Mouse (Mus musculus): Measurements from ENCODE around the gene Grin3b. TPM values are rescaled to one million over a fixed set of nuclear protein-coding genes. Genes with fewer than 3 reads are reported as not detected.

Grin3b gene
- polyA plus RNA-seq, 1 experiment from 2014 or later, result 0.19 TPM

DNA sequence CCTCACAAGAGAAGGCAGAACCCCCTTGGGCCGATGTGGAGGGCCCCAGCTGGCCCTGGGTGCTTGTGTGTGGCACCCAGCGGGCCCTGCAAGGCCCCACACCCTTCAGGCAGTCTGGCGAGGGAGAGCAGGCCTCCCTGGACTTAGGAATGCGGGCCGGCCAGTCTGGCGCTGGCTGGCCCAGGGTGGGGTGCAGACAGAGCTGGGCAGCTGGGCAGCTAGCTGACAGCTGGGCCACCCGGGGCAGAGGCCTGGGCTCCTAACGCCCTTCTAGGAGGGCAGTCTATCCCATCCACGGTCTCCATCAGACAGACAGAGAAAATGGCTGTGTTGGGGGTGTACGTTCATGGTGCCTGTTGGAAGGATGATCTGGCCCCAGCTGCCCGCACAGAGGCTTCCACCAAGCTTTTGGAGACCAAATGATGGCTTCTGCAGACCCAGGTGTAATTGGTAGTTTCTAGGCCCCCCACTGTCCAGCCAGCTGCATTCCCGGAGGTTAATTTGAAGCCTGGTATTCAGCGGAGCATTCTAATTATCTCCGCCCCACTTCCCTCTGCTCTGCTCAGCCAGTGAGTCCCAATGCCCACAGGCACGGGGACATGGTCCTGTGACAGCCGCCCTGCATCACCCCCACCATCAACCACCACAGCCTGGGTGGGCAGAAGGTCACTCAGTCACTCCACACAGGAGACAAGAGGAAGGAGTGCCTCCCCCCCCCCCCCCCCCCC is 24.8 kb upstream of the Grin3b start:
- Histone ChIP-seq H3K27ac (ENCODE audit: low read depth, low read length) (peak overlapping the region; percentile 78), H3K4me1 (ENCODE audit: control insufficient read depth, insufficient read depth, low read length) (peaks cover 44% of the 10 kb centered on the region), H3K4me2 (replicated peaks; ENCODE audit: low read depth, low read length) (peak overlapping the region; percentile 27; the same call in 1 of the 2 replicates), H3K9ac (ENCODE audit: low read depth, low read length) (0 out of 2 replicates have a peak overlapping the region, but pooled peaks have one; percentile 37), H3K27me3 (ENCODE audit: control insufficient read depth, insufficient read depth, low read length) (no peaks in the 10 kb centered on the region), H3K4me3 (ENCODE audit: low read length) (no peak overlapping the region), H3K9me3 (ENCODE audit: control insufficient read depth, low read length) (no peaks in the 10 kb centered on the region), H3K36me3 (ENCODE audit: control insufficient read depth, insufficient read depth, low read length) (peaks cover 36% of the 10 kb centered on the region)
- peak; percentile 81 for ATAC-seq (ENCODE audit: low FRiP score, low TSS enrichment)
- 30% methylated on average over 16 of the region's 16 CpGs for WGBS

DNA sequence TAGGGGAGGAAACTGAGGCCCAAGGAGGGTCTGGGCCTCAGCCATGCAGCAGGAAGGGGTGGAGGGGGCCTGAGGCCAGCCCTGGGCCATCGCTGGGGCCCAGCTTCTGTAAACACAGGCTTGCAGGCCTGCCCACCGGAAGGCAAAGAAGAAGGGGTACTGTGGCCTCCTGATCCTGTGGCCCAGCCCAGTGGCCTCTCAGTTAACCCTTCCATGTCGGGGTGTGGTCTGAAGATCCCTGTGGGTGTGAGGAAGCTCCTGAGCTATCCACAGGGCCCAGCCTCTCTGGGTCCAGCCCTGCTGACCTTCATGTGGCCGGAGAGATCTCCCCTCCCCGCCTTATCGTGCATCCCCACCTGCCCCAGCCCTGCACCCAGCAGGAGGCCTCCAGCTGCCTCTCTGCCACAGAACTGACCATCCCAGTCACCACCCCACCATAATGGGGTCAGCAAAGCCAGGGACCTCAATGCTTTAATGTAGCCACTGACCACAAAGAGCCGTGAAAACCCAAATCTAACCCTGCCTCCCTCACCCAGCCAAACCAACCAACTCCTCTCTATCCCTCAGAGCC is 23.7 kb upstream of the Grin3b start:
- WGBS, result 11% methylated on average over 7 of the region's 7 CpGs
- Histone ChIP-seq H3K4me1 (ENCODE audit: control insufficient read depth, insufficient read depth, low read length) (peaks cover 44% of the 10 kb centered on the region), H3K27me3 (ENCODE audit: control insufficient read depth, insufficient read depth, low read length) (no peaks in the 10 kb centered on the region), H3K4me2 (replicated peaks; ENCODE audit: low read depth, low read length) (peak overlapping the region; percentile 27; the same call in 1 of the 2 replicates), H3K27ac (ENCODE audit: low read depth, low read length) (peak overlapping the region; percentile 78; the same call in 1 of the 2 replicates), H3K4me3 (ENCODE audit: low read length) (no peak overlapping the region), H3K36me3 (ENCODE audit: control insufficient read depth, insufficient read depth, low read length) (peaks cover 41% of the 10 kb centered on the region), H3K9me3 (ENCODE audit: control insufficient read depth, low read length) (no peaks in the 10 kb centered on the region), H3K9ac (ENCODE audit: low read depth, low read length) (peak overlapping the region; percentile 37; the same call in 1 of the 2 replicates)
- ATAC-seq (ENCODE audit: low FRiP score, low TSS enrichment), result 0 out of 2 replicates have a peak, but pooled peaks have one; percentile 13

DNA sequence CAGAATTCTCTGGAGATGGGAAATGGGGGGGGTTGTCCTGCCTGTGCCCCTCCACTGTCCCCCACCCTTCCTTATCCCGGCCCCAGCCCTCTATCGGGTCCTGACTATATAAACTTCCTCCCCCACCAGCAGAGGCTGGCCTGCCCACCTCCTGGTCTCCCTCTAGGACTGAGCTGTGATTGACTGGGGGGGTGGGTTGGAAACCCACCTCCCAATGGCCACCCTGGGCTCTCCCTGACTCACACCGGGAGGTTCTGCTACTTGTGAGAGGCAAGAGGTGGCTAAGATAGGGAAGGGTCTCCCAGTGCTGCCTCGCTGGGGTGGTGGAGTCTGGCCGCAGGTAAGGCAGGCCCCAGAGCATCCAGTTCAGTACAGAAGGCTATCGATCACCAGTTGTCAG is 23.0 kb upstream of the Grin3b start:
- H3K36me3 ChIP-seq (ENCODE audit: control insufficient read depth, insufficient read depth, low read length), result peaks cover 36% of the 10 kb centered on the region
- no peak overlapping the region for H3K4me2 ChIP-seq (replicated peaks; ENCODE audit: low read depth, low read length)
- no peak overlapping the region for H3K9ac ChIP-seq (ENCODE audit: low read depth, low read length)
- H3K27me3 ChIP-seq (ENCODE audit: control insufficient read depth, insufficient read depth, low read length), result no peaks in the 10 kb centered on the region
- H3K4me3 ChIP-seq (ENCODE audit: low read length), result no peak overlapping the region
- no peaks in the 10 kb centered on the region for H3K9me3 ChIP-seq (ENCODE audit: control insufficient read depth, low read length)
- no peak for ATAC-seq (ENCODE audit: low FRiP score, low TSS enrichment)
- 72% methylated on average over 6 of the region's 6 CpGs for WGBS
- H3K4me1 ChIP-seq (ENCODE audit: control insufficient read depth, insufficient read depth, low read length), result peaks cover 44% of the 10 kb centered on the region
- no peak overlapping the region for H3K27ac ChIP-seq (ENCODE audit: low read depth, low read length)

GRCm38 (mm10) chr10:79949873-79950272 is 20.6 kb upstream of the Grin3b start:
- H3K27ac ChIP-seq (ENCODE audit: low read depth, low read length), result no peak overlapping the region
- peaks cover 47% of the 10 kb centered on the region for H3K36me3 ChIP-seq (ENCODE audit: control insufficient read depth, insufficient read depth, low read length)
- no peak overlapping the region for H3K4me3 ChIP-seq (ENCODE audit: low read length)
- no peak overlapping the region for H3K9ac ChIP-seq (ENCODE audit: low read depth, low read length)
- no peak for ATAC-seq (ENCODE audit: low FRiP score, low TSS enrichment)
- H3K4me2 ChIP-seq (replicated peaks; ENCODE audit: low read depth, low read length), result no peak overlapping the region
- peaks cover 29% of the 10 kb centered on the region for H3K4me1 ChIP-seq (ENCODE audit: control insufficient read depth, insufficient read depth, low read length)
- H3K27me3 ChIP-seq (ENCODE audit: control insufficient read depth, insufficient read depth, low read length), result no peaks in the 10 kb centered on the region
- H3K9me3 ChIP-seq (ENCODE audit: control insufficient read depth, low read length), result no peaks in the 10 kb centered on the region
- WGBS, result 95% methylated on average over 4 of the region's 4 CpGs

DNA sequence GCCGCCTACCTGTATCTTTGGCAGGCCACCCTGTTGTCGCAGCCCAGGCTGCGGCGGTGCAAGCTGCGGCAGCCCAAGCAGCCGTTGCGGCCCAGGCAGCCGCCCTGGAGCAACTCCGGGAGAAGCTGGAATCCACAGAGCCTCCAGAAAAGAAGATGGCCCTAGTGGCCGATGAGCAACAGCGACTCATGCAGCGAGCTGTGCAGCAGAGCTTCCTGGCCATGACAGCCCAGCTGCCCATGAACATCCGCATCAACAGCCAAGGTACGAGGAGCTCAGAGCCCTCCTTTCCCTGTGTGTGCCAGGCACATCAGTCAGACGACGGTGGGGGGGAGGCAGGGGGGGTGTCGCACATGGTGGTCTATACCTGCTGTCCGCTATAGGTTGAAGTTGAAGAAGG is 19.9 kb upstream of the Grin3b start:
- H3K27me3 ChIP-seq (ENCODE audit: control insufficient read depth, insufficient read depth, low read length), result no peaks in the 10 kb centered on the region
- whole genome bisulfite sequencing, result 85% methylated on average over 18 of the region's 18 CpGs
- H3K9ac ChIP-seq (ENCODE audit: low read depth, low read length), result no peak overlapping the region
- peaks cover 47% of the 10 kb centered on the region for H3K36me3 ChIP-seq (ENCODE audit: control insufficient read depth, insufficient read depth, low read length)
- H3K4me2 ChIP-seq (replicated peaks; ENCODE audit: low read depth, low read length), result no peak overlapping the region
- peaks cover 21% of the 10 kb centered on the region for H3K4me1 ChIP-seq (ENCODE audit: control insufficient read depth, insufficient read depth, low read length)
- ATAC-seq (ENCODE audit: low FRiP score, low TSS enrichment), result no peak
- no peak overlapping the region for H3K4me3 ChIP-seq (ENCODE audit: low read length)
- no peaks in the 10 kb centered on the region for H3K9me3 ChIP-seq (ENCODE audit: control insufficient read depth, low read length)
- H3K27ac ChIP-seq (ENCODE audit: low read depth, low read length), result no peak overlapping the region

DNA sequence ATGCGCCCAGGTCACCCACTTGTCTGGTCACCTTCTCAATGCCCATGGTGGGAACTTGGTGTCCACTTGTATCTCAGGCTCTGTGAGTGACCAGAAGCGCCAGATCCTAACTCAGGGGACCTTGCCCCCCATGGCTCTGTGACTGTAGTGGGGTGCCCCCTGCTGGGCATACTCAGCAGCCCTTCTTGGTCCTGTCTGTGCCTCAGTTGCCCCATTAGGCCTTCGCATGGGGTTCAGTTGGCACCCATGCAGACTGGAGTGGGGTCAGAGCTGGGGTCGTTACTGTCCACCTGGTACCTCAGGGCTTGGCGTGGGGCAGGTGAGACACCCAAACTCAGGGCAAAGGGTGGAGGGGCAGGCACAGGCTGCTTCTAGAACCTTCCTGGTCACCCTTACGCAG is 16.6 kb upstream of the Grin3b start:
- Histone ChIP-seq H3K9me3 (ENCODE audit: control insufficient read depth, low read length) (no peaks in the 10 kb centered on the region), H3K36me3 (ENCODE audit: control insufficient read depth, insufficient read depth, low read length) (peaks cover 40% of the 10 kb centered on the region), H3K9ac (ENCODE audit: low read depth, low read length) (no peak overlapping the region), H3K4me2 (replicated peaks; ENCODE audit: low read depth, low read length) (no peak overlapping the region), H3K27me3 (ENCODE audit: control insufficient read depth, insufficient read depth, low read length) (no peaks in the 10 kb centered on the region; the same call in 1 of the 2 replicates), H3K27ac (ENCODE audit: low read depth, low read length) (no peak overlapping the region), H3K4me3 (ENCODE audit: low read length) (no peak overlapping the region), H3K4me1 (ENCODE audit: control insufficient read depth, insufficient read depth, low read length) (peaks cover 10% of the 10 kb centered on the region; the same call in 1 of the 2 replicates)
- no peak for ATAC-seq (ENCODE audit: low FRiP score, low TSS enrichment)
- 87% methylated on average over 6 of the region's 6 CpGs for WGBS

GRCm38 (mm10) chr10:79955691-79956090 is 14.8 kb upstream of the Grin3b start:
- H3K27ac ChIP-seq (ENCODE audit: low read depth, low read length), result no peak overlapping the region
- no peak overlapping the region for H3K4me3 ChIP-seq (ENCODE audit: low read length)
- H3K9me3 ChIP-seq (ENCODE audit: control insufficient read depth, low read length), result no peaks in the 10 kb centered on the region
- H3K36me3 ChIP-seq (ENCODE audit: control insufficient read depth, insufficient read depth, low read length), result peaks cover 23% of the 10 kb centered on the region
- 74% methylated on average over 9 of the region's 9 CpGs for WGBS
- H3K4me2 ChIP-seq (replicated peaks; ENCODE audit: low read depth, low read length), result no peak overlapping the region
- 0 out of 2 replicates have a peak overlapping the region, but pooled peaks have one; percentile 25 for H3K9ac ChIP-seq (ENCODE audit: low read depth, low read length)
- ATAC-seq (ENCODE audit: low FRiP score, low TSS enrichment), result no peak
- H3K27me3 ChIP-seq (ENCODE audit: control insufficient read depth, insufficient read depth, low read length), result no peaks in the 10 kb centered on the region; the same call in 1 of the 2 replicates
- H3K4me1 ChIP-seq (ENCODE audit: control insufficient read depth, insufficient read depth, low read length), result peaks cover 11% of the 10 kb centered on the region

- Histone ChIP-seq H3K4me2 (replicated peaks; ENCODE audit: low read depth, low read length) (no peak overlapping the region), H3K27me3 (ENCODE audit: control insufficient read depth, insufficient read depth, low read length) (no peaks in the 10 kb centered on the region; the same call in 1 of the 2 replicates), H3K27ac (ENCODE audit: low read depth, low read length) (no peak overlapping the region), H3K4me1 (ENCODE audit: control insufficient read depth, insufficient read depth, low read length) (peaks cover 19% of the 10 kb centered on the region), H3K4me3 (ENCODE audit: low read length) (no peak overlapping the region), H3K9me3 (ENCODE audit: control insufficient read depth, low read length) (no peaks in the 10 kb centered on the region), H3K36me3 (ENCODE audit: control insufficient read depth, insufficient read depth, low read length) (peaks cover 13% of the 10 kb centered on the region), H3K9ac (ENCODE audit: low read depth, low read length) (peak overlapping the region; percentile 25; the same call in 1 of the 2 replicates)
- ATAC-seq (ENCODE audit: low FRiP score, low TSS enrichment), result no peak
- WGBS, result 30% methylated on average over 4 of the region's 4 CpGs
Observed at GRCm38 (mm10) chr10:79956643-79957154, 13.8 kb upstream of the Grin3b start.

Data from kidney, embryonic 14.5 days (tissue).